Mouse (Mus musculus) kidney, embryonic 16.5 days (tissue): ENCODE data around the gene Inpp5b. TPM values are rescaled to one million over a fixed set of nuclear protein-coding genes. Genes with fewer than 3 reads are reported as not detected.
A peak's percentile ranks its signal among the peaks of the same experiment; 100 is the strongest.

Experiments used
- ATAC-seq: fragments of 200-750 bp; cut with Nextera tagmentation; 2 replicates; pipeline ENCODE4 v1.8.0; 2017; ENCODE audit warnings: moderate TSS enrichment; ENCODE audit not compliant: low FRiP score, low TSS enrichment
- H3K27ac ChIP-seq: fragments of 300-500 bp; sonication (generic); 2 replicates; pipeline ENCODE4 v1.5.1; 2014; ENCODE audit warnings: low read length
- H3K27me3 ChIP-seq: fragments of 300-500 bp; sonication (generic); 2 replicates; pipeline ENCODE4 v1.6.1; 2014; ENCODE audit warnings: low read length, control low read depth, mixed read lengths; ENCODE audit not compliant: insufficient read depth
- H3K36me3 ChIP-seq: fragments of 300-500 bp; sonication (generic); 2 replicates; pipeline ENCODE4 v1.6.1; 2014; ENCODE audit warnings: low read length, control low read depth, mixed read lengths; ENCODE audit not compliant: insufficient read depth
- H3K4me1 ChIP-seq: fragments of 300-500 bp; sonication (generic); 2 replicates; pipeline ENCODE4 v1.6.1; 2014; ENCODE audit warnings: low read length, control low read depth, mixed read lengths; ENCODE audit not compliant: insufficient read depth
- H3K4me2 ChIP-seq: fragments of 300-500 bp; sonication (generic); replicated peaks from 2 replicates; pipeline ENCODE4 v1.6.1; 2014; ENCODE audit warnings: low read depth, low read length
- H3K4me3 ChIP-seq: fragments of 300-500 bp; sonication (generic); 2 replicates; pipeline ENCODE4 v1.5.1; 2014; ENCODE audit warnings: mild to moderate bottlenecking, low read length
- H3K9ac ChIP-seq: fragments of 300-500 bp; sonication (generic); replicated peaks from 2 replicates; pipeline ENCODE4 v1.6.1; 2014; ENCODE audit warnings: low read length
- H3K9me3 ChIP-seq: fragments of 300-500 bp; sonication (generic); 2 replicates; pipeline ENCODE4 v1.6.1; 2016; ENCODE audit warnings: low read length, control low read depth
- WGBS: fragments of 180-500 bp; shearing (Covaris S2); extraction: QIAGEN DNeasy Blood & Tissue Kit; methylation state at CpG from one replicate; pipeline ENCODE4 v1.1.7; 2014; 5-methylcytosine and 5-hydroxymethylcytosine counted together
- polyA plus RNA-seq: library from polyadenylated mRNA; unstranded; fragments of >200 nt; fragmentation: Nextera tagmentation; extraction: Ambion mirVana; gene quantifications from 2 replicates; pipeline ENCODE4 v1.2.1, GENCODE M21; 2015

The Inpp5b gene
- 34.7 and 35.0 TPM in 2 replicates for polyA plus RNA-seq

GRCm38 (mm10) chr4:124741376-124742343, at the start of gene Inpp5b:
Gene Inpp5b, plus strand, starts transcription at chr4:124741850.
- Histone ChIP-seq H3K27me3 (no peaks in the 10 kb centered on the region), H3K27ac (0 out of 2 replicates have a peak within 1 kb of the TSS, but pooled peaks have one; percentile 29), H3K4me2 (peak within 1 kb of the TSS; percentile 75), H3K9me3 (no peaks in the 10 kb centered on the region), H3K9ac (peak within 1 kb of the TSS; percentile 72), H3K4me3 (peak within 1 kb of the TSS; percentile 74), H3K4me1 (peaks cover 10% of the 10 kb centered on the region; the same call in 1 of the 2 replicates), H3K36me3 (no peaks in the 10 kb centered on the region)
- ATAC-seq, result peak; percentile 90
- 13% methylated on average over 25 of the region's 25 CpGs for WGBS

GRCm38 (mm10) chr4:124692416-124692861, 49.2 kb upstream of the Inpp5b start:
- Histone ChIP-seq H3K4me3 (peak overlapping the region; percentile 85), H3K27ac (no peak overlapping the region), H3K4me1 (peaks cover 29% of the 10 kb centered on the region), H3K9ac (peak overlapping the region; percentile 87), H3K9me3 (no peaks in the 10 kb centered on the region), H3K36me3 (no peaks in the 10 kb centered on the region), H3K27me3 (no peaks in the 10 kb centered on the region), H3K4me2 (peak overlapping the region; percentile 66)
- WGBS, result 62% methylated on average over 3 of the region's 3 CpGs
- no peak for ATAC-seq

- Histone ChIP-seq H3K9ac (peak within 1 kb of the TSS; percentile 87), H3K4me3 (peak within 1 kb of the TSS; percentile 85), H3K4me2 (peak within 1 kb of the TSS; percentile 66), H3K27me3 (no peaks in the 10 kb centered on the region), H3K27ac (peak within 1 kb of the TSS; percentile 69), H3K36me3 (no peaks in the 10 kb centered on the region), H3K9me3 (no peaks in the 10 kb centered on the region), H3K4me1 (peaks cover 29% of the 10 kb centered on the region)
- under 1% methylated on average over 43 of the region's 43 CpGs for WGBS
- peak; percentile 95 for ATAC-seq
These were observed 48.3 kb upstream of the Inpp5b start, which contains the start of gene Utp11 for GRCm38 (mm10) chr4:124693135-124693894. Gene Utp11, minus strand, starts transcription at chr4:124693600.

- H3K9ac ChIP-seq, result no peak overlapping the region
- no peaks in the 10 kb centered on the region for H3K36me3 ChIP-seq
- no peak overlapping the region for H3K4me3 ChIP-seq
- 55% methylated on average over 2 of the region's 2 CpGs for WGBS
- no peak overlapping the region for H3K4me2 ChIP-seq
- H3K9me3 ChIP-seq, result no peaks in the 10 kb centered on the region
- peaks cover 32% of the 10 kb centered on the region for H3K4me1 ChIP-seq
- no peak overlapping the region for H3K27ac ChIP-seq
- ATAC-seq, result no peak
- no peaks in the 10 kb centered on the region for H3K27me3 ChIP-seq
These were observed 47.1 kb upstream of the Inpp5b start for GRCm38 (mm10) chr4:124694572-124694971.

- Histone ChIP-seq H3K36me3 (no peaks in the 10 kb centered on the region), H3K27me3 (no peaks in the 10 kb centered on the region), H3K4me3 (no peak overlapping the region), H3K27ac (no peak overlapping the region), H3K9ac (0 out of 2 replicates have a peak overlapping the region, but pooled peaks have one; percentile 2), H3K9me3 (no peaks in the 10 kb centered on the region), H3K4me1 (peaks cover 35% of the 10 kb centered on the region), H3K4me2 (peak overlapping the region; percentile 10)
- 9% methylated on average over 18 of the region's 18 CpGs for WGBS
- no peak for ATAC-seq
These were observed 45.7 kb upstream of the Inpp5b start for GRCm38 (mm10) chr4:124695786-124696516.

GRCm38 (mm10) chr4:124699791-124700190, 41.9 kb upstream of the Inpp5b start:
- Histone ChIP-seq H3K4me2 (peak overlapping the region; percentile 93), H3K9me3 (no peaks in the 10 kb centered on the region), H3K9ac (peak overlapping the region; percentile 90), H3K4me1 (peaks cover 44% of the 10 kb centered on the region), H3K4me3 (peak overlapping the region; percentile 85), H3K27me3 (no peaks in the 10 kb centered on the region), H3K27ac (peak overlapping the region; percentile 63), H3K36me3 (no peaks in the 10 kb centered on the region)
- ATAC-seq, result peak; percentile 3; the same call in 1 of the 2 replicates
- 27% methylated on average over 6 of the region's 6 CpGs for WGBS

- H3K4me3 ChIP-seq, result peak within 1 kb of the TSS; percentile 85
- under 1% methylated on average over 51 of the region's 59 CpGs for WGBS
- peak within 1 kb of the TSS; percentile 90 for H3K9ac ChIP-seq
- no peaks in the 10 kb centered on the region for H3K9me3 ChIP-seq
- H3K4me1 ChIP-seq, result peaks cover 50% of the 10 kb centered on the region
- ATAC-seq, result peak; percentile 78
- H3K36me3 ChIP-seq, result no peaks in the 10 kb centered on the region
- no peaks in the 10 kb centered on the region for H3K27me3 ChIP-seq
- peak within 1 kb of the TSS; percentile 93 for H3K4me2 ChIP-seq
- H3K27ac ChIP-seq, result peak within 1 kb of the TSS; percentile 63
These were observed 41.2 kb upstream of the Inpp5b start, which contains the start of gene Fhl3 for GRCm38 (mm10) chr4:124700248-124700971. Gene Fhl3, plus strand, starts transcription at chr4:124700701.

GRCm38 (mm10) chr4:124701052-124701845, 40.4 kb upstream of the Inpp5b start:
- Histone ChIP-seq H3K9me3 (no peaks in the 10 kb centered on the region), H3K36me3 (no peaks in the 10 kb centered on the region), H3K4me1 (peaks cover 56% of the 10 kb centered on the region), H3K9ac (peak overlapping the region; percentile 90), H3K27ac (peak overlapping the region; percentile 63), H3K27me3 (no peaks in the 10 kb centered on the region), H3K4me2 (peak overlapping the region; percentile 93), H3K4me3 (peak overlapping the region; percentile 85)
- ATAC-seq, result 0 out of 2 replicates have a peak, but pooled peaks have one; percentile 3
- WGBS, result 3% methylated on average over 22 of the region's 22 CpGs
